Mouse (Mus musculus) brain, embryonic 14.5 days (tissue): ENCODE data around the gene Esrp2. TPM values are rescaled to one million over a fixed set of nuclear protein-coding genes. Genes with fewer than 3 reads are reported as not detected.

ENCODE experiments used
- DNase-seq: peaks from one replicate; pipeline ENCODE4 v3.0.0-alpha.2; 2011; ENCODE audit warnings: low read depth
- CTCF ChIP-seq: fragments of 200-500 bp; IDR thresholded peaks from 2 replicates; pipeline ENCODE4 v1.5.1; 2012; ENCODE audit warnings: inconsistent platforms, mild to moderate bottlenecking, moderate library complexity, borderline replicate concordance; ENCODE audit not compliant: insufficient read depth, insufficient read length; ENCODE audit errors: extremely low read depth
- POLR2A ChIP-seq: fragments of 200-500 bp; IDR thresholded peaks from 2 replicates; pipeline ENCODE4 v1.6.1; 2012; ENCODE audit warnings: mild to moderate bottlenecking, inconsistent platforms, borderline replicate concordance; ENCODE audit not compliant: poor library complexity, insufficient read depth, insufficient read length, severe bottlenecking; ENCODE audit errors: extremely low read depth
- polyA plus RNA-seq: library from polyadenylated mRNA; depleted of rRNA; stranded (reverse); fragments of >200 nt; gene quantifications from 2 replicates; pipeline ENCODE4 v1.2.3, GENCODE M21; 2012

Gene Esrp2
- polyA plus RNA-seq, 1 experiment: 1.5 TPM

GRCm38 (mm10) chr8:106163251-106163650, 26.5 kb upstream of the Esrp2 start:
- TF ChIP-seq CTCF (no peak), POLR2A (no peak)

GRCm38 (mm10) chr8:106159876-106160275, 23.1 kb upstream of the Esrp2 start:
- DNase-seq: no peak
- TF ChIP-seq CTCF (no peak), POLR2A (no peak)

More at GRCm38 (mm10) chr8:106163251-106163650, 26.5 kb upstream of the Esrp2 start:
- no peak for DNase-seq

- no peak for DNase-seq
- TF ChIP-seq POLR2A: no peak
- TF ChIP-seq CTCF: no peak
Observed at GRCm38 (mm10) chr8:106158381-106158780, 21.6 kb upstream of the Esrp2 start.

GRCm38 (mm10) chr8:106157419-106157818, 20.6 kb upstream of the Esrp2 start:
- no peak for DNase-seq
- TF ChIP-seq CTCF (no peak), POLR2A (no peak)

- no peak for TF ChIP-seq CTCF
- TF ChIP-seq POLR2A: no peak
- no peak for DNase-seq
Observed at GRCm38 (mm10) chr8:106152876-106153275, 16.1 kb upstream of the Esrp2 start.

GRCm38 (mm10) chr8:106151041-106151440, 14.3 kb upstream of the Esrp2 start:
- TF ChIP-seq CTCF (no peak), POLR2A (no peak)
- no peak for DNase-seq

- DNase-seq: no peak
- TF ChIP-seq CTCF (no peak), POLR2A (no peak)
Observed at GRCm38 (mm10) chr8:106150653-106151000, 13.9 kb upstream of the Esrp2 start.

GRCm38 (mm10) chr8:106149801-106150652, 13.3 kb upstream of the Esrp2 start, which contains the start of gene Pla2g15:
Gene Pla2g15, plus strand, starts transcription at chr8:106150399.
- peak; percentile 31; the same call in 1 of the 2 replicates for TF ChIP-seq POLR2A
- no peak for TF ChIP-seq CTCF
- DNase-seq: peak; percentile 98

- no peak for DNase-seq
- no peak for TF ChIP-seq CTCF
- no peak for TF ChIP-seq POLR2A
Observed at GRCm38 (mm10) chr8:106149025-106149424, 12.3 kb upstream of the Esrp2 start.

- TF ChIP-seq CTCF (no peak), POLR2A (no peak)
- DNase-seq: no peak
Observed at GRCm38 (mm10) chr8:106147868-106148565, 11.2 kb upstream of the Esrp2 start.

GRCm38 (mm10) chr8:106146014-106146413, 9.2 kb upstream of the Esrp2 start:
- TF ChIP-seq POLR2A: no peak
- TF ChIP-seq CTCF: no peak
- DNase-seq: no peak

- no peak for TF ChIP-seq CTCF
- no peak for TF ChIP-seq POLR2A
- DNase-seq: no peak
Observed at GRCm38 (mm10) chr8:106145331-106145730, 8.6 kb upstream of the Esrp2 start.

GRCm38 (mm10) chr8:106140769-106141168, 4.0 kb upstream of the Esrp2 start:
- TF ChIP-seq CTCF (peak; percentile 95), POLR2A (no peak)
- peak; percentile 90 for DNase-seq
